Mouse (Mus musculus) lung, adult 2 months (tissue): Measurements from ENCODE around the gene Znhit6.

Experiments
- CTCF ChIP-seq: fragments of 200-500 bp; IDR thresholded peaks from 2 replicates; pipeline ENCODE4 v1.5.1; 2011; ENCODE audit warnings: mild to moderate bottlenecking, low read length, control low read depth; ENCODE audit not compliant: insufficient read depth
- POLR2A ChIP-seq: fragments of 200-500 bp; IDR thresholded peaks from 2 replicates; pipeline ENCODE4 v1.6.1; 2011; ENCODE audit warnings: low read depth, mild to moderate bottlenecking, control low read depth, low read length, borderline replicate concordance; ENCODE audit errors: extremely low read depth

GRCm38 (mm10) chr3:145628643-145629042 is 52.6 kb downstream of the Znhit6 start:
- TF ChIP-seq CTCF = no peak
- TF ChIP-seq POLR2A = no peak
